Comparison of ENCODE assay signal across 10 mouse cellular contexts in genomic region chr5:115482390-115483265, GRCm38 (mm10). TPM values are rescaled to one million over a fixed set of nuclear protein-coding genes. Genes with fewer than 3 reads are reported as not detected.
A peak's percentile ranks its signal among the peaks of the same experiment; 100 is the strongest.
DNase-seq lines count a peak whose midpoint lies in the region; ATAC-seq lines count a peak whose summit lies in the region.
"Had no signal": no experiment of that assay in that cellular context is flagged by ENCODE, and none has a peak within 500 bp of the region (broad histone marks: within the 10 kb centered on the region; RNA-seq: fewer than 3 reads in every experiment).

No protein-coding gene starts in this region.

- H3K9ac ChIP-seq in heart, embryonic 11.5 days (ENCODE audit: low read depth, low read length), result no peak overlapping the region
- peak overlapping the region; percentile 1; the same call in 1 of the 2 replicates for H3K9ac ChIP-seq in forebrain, embryonic 16.5 days (replicated peaks; ENCODE audit: low read depth, low read length)
- H3K9ac ChIP-seq in midbrain, embryonic 12.5 days (replicated peaks), result peak overlapping the region; percentile 29; the same call in 1 of the 2 replicates

- peak overlapping the region; percentile 41 for H3K4me2 ChIP-seq in heart, embryonic 11.5 days
- H3K4me2 ChIP-seq in forebrain, embryonic 16.5 days (ENCODE audit: low read length), result peak overlapping the region; percentile 40
- peak overlapping the region; percentile 38 for H3K4me2 ChIP-seq in midbrain, embryonic 12.5 days (replicated peaks)

- H3K4me3 ChIP-seq in heart, embryonic 11.5 days (ENCODE audit: low read depth, low read length), result peak overlapping the region; percentile 0; the same call in 1 of the 2 replicates
- H3K4me3 ChIP-seq in forebrain, embryonic 16.5 days (replicated peaks; ENCODE audit: low read length), result peak overlapping the region; percentile 17
- H3K4me3 ChIP-seq in midbrain, embryonic 12.5 days, result peak overlapping the region; percentile 15

- peaks cover 7% of the 10 kb centered on the region for H3K4me1 ChIP-seq in heart, embryonic 11.5 days (ENCODE audit: control insufficient read depth, insufficient read depth, low read length)
- H3K4me1 ChIP-seq in forebrain, embryonic 16.5 days (replicated peaks; ENCODE audit: control insufficient read depth, insufficient read depth, low read length), result peaks cover 26% of the 10 kb centered on the region
- H3K4me1 ChIP-seq in midbrain, embryonic 12.5 days, result peaks cover 16% of the 10 kb centered on the region

- no peak for ATAC-seq in heart, embryonic 11.5 days (replicated peaks; ENCODE audit: insufficient number of reproducible peaks, low FRiP score, low TSS enrichment)
- no peak for ATAC-seq in forebrain, embryonic 16.5 days
- no peak for ATAC-seq in midbrain, embryonic 12.5 days (ENCODE audit: low FRiP score, low read depth)

- no peak for DNase-seq in heart, postnatal 4 days
- DNase-seq in Muller cell, postnatal 12 days (ENCODE audit: inconsistent ontology term), result peak; percentile 55
- no peak for DNase-seq in adrenal gland, postnatal 14 days
- DNase-seq in adrenal gland, adult 8-10 months, result no peak
- no peak for DNase-seq in gastrocnemius, postnatal 25 days
- DNase-seq: right cerebral cortex, adult 18-20 months had no signal

- peaks cover 22% of the 10 kb centered on the region for H3K27me3 ChIP-seq in heart, embryonic 11.5 days (ENCODE audit: control insufficient read depth, insufficient read depth, low read length)
- no peaks in the 10 kb centered on the region for H3K27me3 ChIP-seq in forebrain, embryonic 16.5 days (replicated peaks; ENCODE audit: control insufficient read depth, insufficient read depth, low read length)
- H3K27me3 ChIP-seq in midbrain, embryonic 12.5 days, result peaks cover 41% of the 10 kb centered on the region

- no peak overlapping the region for H3K27ac ChIP-seq in heart, embryonic 11.5 days (ENCODE audit: low read depth, low read length)
- H3K27ac ChIP-seq in forebrain, embryonic 16.5 days (ENCODE audit: low read length), result no peak overlapping the region
- no peak overlapping the region for H3K27ac ChIP-seq in midbrain, embryonic 12.5 days (replicated peaks)

- 34% methylated on average over 38 of the region's 38 CpGs for WGBS in heart, embryonic 11.5 days (ENCODE audit: insufficient replicate concordance)
- 26% methylated on average over 38 of the region's 38 CpGs for WGBS in forebrain, embryonic 16.5 days
- 19% methylated on average over 38 of the region's 38 CpGs for WGBS in midbrain, embryonic 12.5 days

- no peaks in the 10 kb centered on the region for H3K9me3 ChIP-seq in heart, embryonic 11.5 days (replicated peaks; ENCODE audit: control insufficient read depth, low read length)
- no peaks in the 10 kb centered on the region for H3K9me3 ChIP-seq in forebrain, embryonic 16.5 days (ENCODE audit: control insufficient read depth, low read length)
- H3K9me3 ChIP-seq in midbrain, embryonic 12.5 days, result no peaks in the 10 kb centered on the region

- no peaks in the 10 kb centered on the region for H3K36me3 ChIP-seq in heart, embryonic 11.5 days (ENCODE audit: control insufficient read depth, insufficient read depth, low read length)
- H3K36me3 ChIP-seq in forebrain, embryonic 16.5 days (ENCODE audit: control insufficient read depth, insufficient read depth), result no peaks in the 10 kb centered on the region
- no peaks in the 10 kb centered on the region; the same call in 1 of the 2 replicates for H3K36me3 ChIP-seq in midbrain, embryonic 12.5 days

RNA-seq across cellular contexts. Expression of gene Sirt4, which starts 1.9 kb away (rescaled TPM):
- polyA plus RNA-seq in heart, embryonic 11.5 days (2014; fragmentation: Nextera tagmentation; extraction: Ambion mirVana), result 15.8 and 19.2 TPM in 2 replicates
- 10 to 100 TPM; 10.5 to 12.7 TPM for total RNA-seq in heart, postnatal 4 days (2021)
- 32.7 and 37.6 TPM in 2 replicates for polyA plus RNA-seq in forebrain, embryonic 16.5 days (2015; fragmentation: Nextera tagmentation; extraction: Ambion mirVana)
- 24.2 and 26.2 TPM in 2 replicates for polyA plus RNA-seq in midbrain, embryonic 12.5 days (2016; fragmentation: Nextera tagmentation; extraction: Ambion mirVana)
- total RNA-seq in adrenal gland, postnatal 14 days (2021), result 18.1 and 23.5 TPM in 2 replicates
- total RNA-seq in adrenal gland, adult 8-10 months (2022), result 10 to 100 TPM; 24.6 to 53.8 (median 41.2) TPM
- total RNA-seq in gastrocnemius, postnatal 25 days (2021), result 10 to 100 TPM; 13.8 to 14.1 TPM

RNA-seq across cellular contexts. Expression of gene Pla2g1b, which starts 16.6 kb away (rescaled TPM):
- polyA plus RNA-seq in heart, embryonic 11.5 days (2014; fragmentation: Nextera tagmentation; extraction: Ambion mirVana), result 1.0 and 1.2 TPM in 2 replicates
- not detected for total RNA-seq in heart, postnatal 4 days (2021)
- polyA plus RNA-seq in forebrain, embryonic 16.5 days (2015; fragmentation: Nextera tagmentation; extraction: Ambion mirVana), result not detected in 2 replicates
- not detected in 2 replicates for polyA plus RNA-seq in midbrain, embryonic 12.5 days (2016; fragmentation: Nextera tagmentation; extraction: Ambion mirVana)
- total RNA-seq in adrenal gland, postnatal 14 days (2021), result not detected in 2 replicates
- under 1 TPM in 1 of 4 experiments, not detected in 3; 0.93 TPM for total RNA-seq in adrenal gland, adult 8-10 months (2022)
- not detected for total RNA-seq in gastrocnemius, postnatal 25 days (2021)
- polyA plus RNA-seq: brain, embryonic 14.5 days had no signal

RNA-seq across cellular contexts. Expression of gene Pxn, which starts 23.8 kb away (rescaled TPM):
- 11.7 and 14.4 TPM in 2 replicates for polyA plus RNA-seq in heart, embryonic 11.5 days (2014; fragmentation: Nextera tagmentation; extraction: Ambion mirVana)
- total RNA-seq in heart, postnatal 4 days (2021), result 10 to 100 TPM; 62.9 to 66.0 TPM
- 20.6 and 22.5 TPM in 2 replicates for polyA plus RNA-seq in forebrain, embryonic 16.5 days (2015; fragmentation: Nextera tagmentation; extraction: Ambion mirVana)
- 24.0 and 27.2 TPM in 2 replicates for polyA plus RNA-seq in midbrain, embryonic 12.5 days (2016; fragmentation: Nextera tagmentation; extraction: Ambion mirVana)
- total RNA-seq in adrenal gland, postnatal 14 days (2021), result 48.9 and 54.8 TPM in 2 replicates
- total RNA-seq in adrenal gland, adult 8-10 months (2022), result 10 to 100 TPM; 32.1 to 64.5 (median 44.8) TPM
- total RNA-seq in gastrocnemius, postnatal 25 days (2021), result 10 to 100 TPM; 70.0 to 78.1 TPM

RNA-seq across cellular contexts. Expression of gene Msi1, which starts 53.2 kb away (rescaled TPM):
- 7.6 and 9.4 TPM in 2 replicates for polyA plus RNA-seq in heart, embryonic 11.5 days (2014; fragmentation: Nextera tagmentation; extraction: Ambion mirVana)
- 1 to 10 TPM; 6.2 to 7.7 TPM for total RNA-seq in heart, postnatal 4 days (2021)
- 53.9 and 62.2 TPM in 2 replicates for polyA plus RNA-seq in forebrain, embryonic 16.5 days (2015; fragmentation: Nextera tagmentation; extraction: Ambion mirVana)
- polyA plus RNA-seq in midbrain, embryonic 12.5 days (2016; fragmentation: Nextera tagmentation; extraction: Ambion mirVana), result 211 and 227 TPM in 2 replicates
- total RNA-seq in adrenal gland, postnatal 14 days (2021), result 15.2 and 15.8 TPM in 2 replicates
- total RNA-seq in adrenal gland, adult 8-10 months (2022), result 10 to 100 TPM; 17.5 to 27.3 (median 21.7) TPM
- under 1 TPM; 0.29 to 0.61 TPM for total RNA-seq in gastrocnemius, postnatal 25 days (2021)
